Mouse (Mus musculus): ENCODE data around the gene Fbln7.

DNA sequence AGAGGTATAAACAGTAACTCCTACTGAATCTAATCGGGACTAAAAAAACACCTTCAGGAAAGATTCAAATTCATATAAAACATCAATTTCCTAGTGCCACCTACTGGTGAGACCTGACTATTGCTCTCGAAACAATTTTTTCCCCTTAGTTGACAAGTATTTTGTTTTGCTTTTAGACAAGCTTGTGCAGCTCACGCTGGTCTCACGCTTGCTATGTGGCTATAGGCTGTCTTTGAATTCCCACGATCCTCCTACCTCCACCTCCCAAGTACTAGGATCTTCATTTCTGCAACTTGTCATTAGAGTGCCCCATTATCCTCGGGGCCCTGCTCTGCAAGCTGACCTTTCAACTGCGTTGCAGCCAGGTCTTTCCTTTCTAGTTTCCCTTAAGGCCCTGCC, 45.4 kb upstream of the Fbln7 start:
- TF ChIP-seq POLR2A (IDR thresholded peaks at IDR 0.05; ENCODE audit: insufficient read length, low read depth): no peak
- TF ChIP-seq MAX (IDR thresholded peaks at IDR 0.05; ENCODE audit: low read depth): no peak
- TF ChIP-seq MYOG (IDR thresholded peaks at IDR 0.05; ENCODE audit: control insufficient read depth in 1 of 3, insufficient read depth in 1 of 3, insufficient read length in 2 of 3, low read depth in 2 of 3): no peak
- TF ChIP-seq MYOD1 (IDR thresholded peaks at IDR 0.05; ENCODE audit: control insufficient read depth in 1 of 3, insufficient read length in 2 of 3, low read depth in 2 of 3): no peak
- no peak for TF ChIP-seq USF1 (IDR thresholded peaks at IDR 0.05; ENCODE audit: low read depth)
- no peak for TF ChIP-seq TCF12 (IDR thresholded peaks at IDR 0.05; ENCODE audit: insufficient read depth, poor library complexity, severe bottlenecking)
- TF ChIP-seq E2F4 (IDR thresholded peaks at IDR 0.05; ENCODE audit: insufficient read depth): no peak
